Mouse (Mus musculus) heart, postnatal 0 days (tissue): ENCODE data around the gene Ttc9b.

Experiments
- CTCF ChIP-seq: IDR thresholded peaks from 2 replicates; pipeline ENCODE4 v1.5.1; 2016; ENCODE audit warnings: antibody characterized with exemption, control low read depth, low read depth
- EP300 ChIP-seq: IDR thresholded peaks from 2 replicates; pipeline ENCODE4 v1.6.1; 2016; ENCODE audit warnings: antibody characterized with exemption, low read depth

- TF ChIP-seq EP300 (no peak), CTCF (no peak)
Observed at GRCm38 (mm10) chr7:27687043-27687442, 33.3 kb downstream of the Ttc9b start.
